Mouse (Mus musculus) brain, embryonic 18.5 days (tissue): ENCODE data around the gene Dync1i2.

Experiments used
- DNase-seq: peaks from one replicate; pipeline ENCODE4 v3.0.0-alpha.2; 2012; ENCODE audit warnings: low read depth, low spot score

Gene Dync1i2

DNA sequence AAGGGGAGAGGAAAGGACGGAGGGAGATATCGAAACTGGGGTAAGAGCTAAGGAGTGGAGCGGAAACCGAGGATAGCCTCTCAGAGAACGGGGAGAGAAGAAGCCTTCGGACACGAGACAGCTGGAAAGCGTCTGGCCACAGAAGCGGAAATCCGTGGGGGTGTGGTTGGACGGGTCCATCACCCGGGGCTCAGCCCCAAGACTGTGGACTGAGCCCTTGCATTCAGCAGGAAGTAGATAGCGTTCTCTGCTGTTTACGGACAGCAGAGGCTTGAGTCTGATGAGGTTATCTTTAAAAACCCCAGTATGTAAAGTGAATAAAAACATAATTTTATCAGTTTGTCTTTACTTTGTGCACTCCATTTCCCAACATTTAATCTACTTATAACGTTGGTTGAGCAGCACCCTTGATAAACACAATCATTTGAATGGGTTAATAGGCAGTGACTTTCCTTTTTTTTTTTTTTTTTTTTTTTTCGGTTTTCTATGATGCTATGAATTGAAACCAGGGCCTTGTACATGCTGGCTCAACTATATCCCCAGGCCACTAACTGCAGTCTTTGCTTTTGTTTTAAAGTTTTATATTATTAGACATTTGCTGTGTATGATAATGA is 7.6 kb upstream of the Dync1i2 start:
- no peak for DNase-seq

GRCm38 (mm10) chr2:71209041-71209755 is 2.3 kb upstream of the Dync1i2 start:
- no peak for DNase-seq

DNA sequence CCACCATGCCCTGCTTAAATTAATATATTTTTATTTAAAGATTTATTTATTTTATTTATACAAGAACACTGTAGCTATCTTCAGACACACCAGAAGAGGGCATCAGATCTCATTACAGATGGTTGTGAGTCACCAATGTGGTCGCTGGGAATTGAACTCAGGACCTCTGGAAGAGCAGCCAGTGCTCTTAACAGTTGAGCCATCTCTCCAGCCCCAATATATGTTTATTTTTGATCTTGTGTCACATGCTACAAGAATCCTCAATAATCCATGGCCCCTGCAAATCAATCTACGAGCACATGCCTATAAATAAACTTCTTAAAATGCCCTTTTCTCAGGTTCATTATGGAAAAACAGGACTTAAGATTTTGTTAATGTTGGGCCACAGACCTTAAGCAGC is 410 bp upstream of the Dync1i2 start:
- no peak for DNase-seq

DNA sequence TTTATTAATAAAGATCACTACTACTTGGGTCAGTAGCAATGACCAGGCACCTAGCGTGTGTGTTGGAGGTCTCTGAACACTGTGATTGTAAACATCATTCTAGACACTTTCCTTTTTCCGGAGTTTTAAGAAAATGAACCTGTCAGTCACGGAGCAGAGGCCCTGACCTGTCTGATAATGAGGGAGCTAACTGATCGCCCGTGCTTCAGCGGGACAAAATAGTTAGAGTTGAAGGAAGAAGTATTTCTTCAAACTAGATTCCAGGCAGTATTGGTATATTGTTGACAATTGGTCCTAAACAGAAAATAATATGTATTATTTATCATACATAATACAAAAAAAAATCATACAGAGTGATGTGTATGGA is 837 bp downstream of the Dync1i2 start:
- no peak for DNase-seq

DNA sequence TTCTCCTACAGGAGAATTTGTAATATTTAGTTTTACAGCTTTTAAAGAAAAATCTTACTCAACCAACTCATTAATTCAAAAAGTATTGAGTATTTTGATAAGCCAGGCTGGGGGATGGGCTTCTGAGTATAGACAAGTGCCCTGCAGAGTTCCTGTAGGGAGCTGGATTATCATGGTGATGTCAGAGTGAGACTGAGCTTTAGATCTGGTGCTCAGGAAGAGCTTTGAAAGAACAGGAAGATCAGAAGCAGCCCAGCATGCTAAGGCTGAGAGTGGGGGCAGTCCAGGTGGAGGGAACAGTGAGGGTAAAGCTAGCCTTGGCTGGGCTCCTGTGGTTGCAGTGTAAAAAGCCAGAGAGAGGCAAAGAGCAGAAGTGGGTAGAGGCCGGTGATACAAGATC is 9.5 kb downstream of the Dync1i2 start:
- DNase-seq: no peak

DNA sequence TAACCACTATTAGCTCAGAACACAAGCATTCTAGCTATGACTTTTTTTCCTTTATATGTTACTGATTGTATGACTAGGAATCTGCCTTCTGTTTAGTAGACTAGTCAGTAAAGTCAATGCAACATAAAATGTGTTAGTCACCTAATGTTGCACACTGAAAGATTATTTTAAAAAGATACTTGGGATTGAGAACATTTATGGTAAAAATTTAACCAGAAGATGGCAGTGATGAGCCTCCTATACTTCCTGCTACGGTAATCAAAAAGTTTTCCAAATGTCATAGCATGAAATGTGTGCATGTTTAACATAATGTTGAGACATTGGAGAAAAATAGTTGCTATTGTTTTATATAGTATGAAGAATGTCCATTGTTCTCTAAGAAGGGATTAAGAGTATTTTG is 15.9 kb downstream of the Dync1i2 start:
- DNase-seq: no peak

- DNase-seq: no peak
Observed at GRCm38 (mm10) chr2:71229603-71230002, 18.1 kb downstream of the Dync1i2 start.

DNA sequence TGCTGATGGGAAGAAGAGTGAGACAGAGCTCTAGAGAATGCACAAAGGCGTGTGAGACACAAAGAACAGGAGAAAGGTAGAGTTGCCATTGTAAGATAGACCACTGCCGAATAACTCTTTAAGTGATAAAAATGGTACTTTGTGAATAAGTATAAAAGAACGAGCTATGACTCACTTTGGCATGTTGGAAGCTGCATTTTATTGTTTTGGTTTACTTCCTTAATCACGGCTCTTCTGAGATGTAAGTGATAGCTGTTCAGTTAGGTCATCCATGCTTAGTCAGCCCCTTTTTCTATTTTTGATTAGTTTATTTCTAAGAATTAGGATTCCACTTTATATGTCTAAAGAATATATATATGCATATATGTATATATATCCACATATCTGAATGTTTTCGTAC is 20.4 kb downstream of the Dync1i2 start:
- no peak for DNase-seq

GRCm38 (mm10) chr2:71232976-71233375 is 21.5 kb downstream of the Dync1i2 start:
- DNase-seq: no peak

DNA sequence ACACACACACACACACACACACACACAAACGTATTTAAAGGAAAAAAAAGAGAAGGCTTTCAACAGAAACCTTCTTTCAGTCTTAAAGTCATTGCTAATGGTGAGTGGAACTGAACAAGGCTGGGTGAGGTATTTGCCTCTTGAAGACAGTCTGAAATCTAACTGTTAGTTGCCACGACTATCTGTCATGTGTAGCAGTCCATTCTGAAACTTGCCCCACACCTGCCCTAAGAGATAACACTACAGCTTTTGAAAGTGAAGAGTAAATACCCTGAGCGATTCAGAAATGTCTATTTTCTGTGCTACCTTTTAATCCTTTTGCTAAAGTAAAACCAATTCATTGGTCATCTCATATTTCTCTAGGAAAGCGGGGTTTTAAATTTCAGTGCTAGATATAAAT is 23.9 kb downstream of the Dync1i2 start:
- no peak for DNase-seq

DNA sequence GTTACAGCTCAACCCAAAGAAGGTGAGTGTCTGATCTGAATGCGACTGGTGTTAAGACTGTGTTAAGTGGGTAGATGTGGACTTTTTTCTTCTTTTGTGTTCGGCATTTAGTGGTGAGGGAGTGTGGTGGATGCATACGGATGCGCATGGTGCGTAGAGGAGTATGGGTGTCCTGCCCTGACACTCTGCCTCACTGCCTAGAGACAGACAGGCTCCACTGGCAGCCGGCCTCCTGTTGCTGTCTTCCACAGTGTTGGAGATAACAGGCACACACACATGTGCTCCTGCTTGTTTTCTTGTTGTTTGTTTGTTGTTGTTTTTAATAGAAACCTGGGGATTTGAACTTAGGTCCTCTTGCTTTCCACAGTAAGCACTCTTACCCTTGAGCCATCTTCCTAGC is 24.5 kb downstream of the Dync1i2 start:
- DNase-seq: no peak

DNA sequence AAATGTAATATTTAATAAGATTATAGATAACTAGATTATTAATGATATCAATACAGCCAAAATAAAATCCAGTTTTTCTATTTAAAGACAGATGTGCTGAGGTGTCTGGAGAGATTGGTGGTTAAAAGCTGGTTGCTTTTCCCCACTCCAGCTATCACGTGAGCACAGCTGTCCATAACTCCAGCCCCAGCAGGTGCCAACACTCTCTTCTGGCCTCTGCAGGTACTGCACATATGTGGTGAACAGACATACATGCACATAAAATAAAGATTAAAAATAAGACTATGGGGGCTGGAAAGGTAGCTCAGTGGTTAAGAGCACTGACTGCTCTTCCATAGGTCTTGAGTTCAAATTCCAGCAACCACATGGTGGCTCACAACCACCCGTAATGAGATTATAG is 30.0 kb downstream of the Dync1i2 start:
- no peak for DNase-seq

GRCm38 (mm10) chr2:71242180-71242579 is 30.7 kb downstream of the Dync1i2 start:
- DNase-seq: no peak

- no peak for DNase-seq
Observed at GRCm38 (mm10) chr2:71243058-71243672, 31.7 kb downstream of the Dync1i2 start.

GRCm38 (mm10) chr2:71244807-71245206 is 33.3 kb downstream of the Dync1i2 start:
- DNase-seq: no peak

GRCm38 (mm10) chr2:71245416-71245815 is 33.9 kb downstream of the Dync1i2 start:
- DNase-seq: peak; percentile 50

DNA sequence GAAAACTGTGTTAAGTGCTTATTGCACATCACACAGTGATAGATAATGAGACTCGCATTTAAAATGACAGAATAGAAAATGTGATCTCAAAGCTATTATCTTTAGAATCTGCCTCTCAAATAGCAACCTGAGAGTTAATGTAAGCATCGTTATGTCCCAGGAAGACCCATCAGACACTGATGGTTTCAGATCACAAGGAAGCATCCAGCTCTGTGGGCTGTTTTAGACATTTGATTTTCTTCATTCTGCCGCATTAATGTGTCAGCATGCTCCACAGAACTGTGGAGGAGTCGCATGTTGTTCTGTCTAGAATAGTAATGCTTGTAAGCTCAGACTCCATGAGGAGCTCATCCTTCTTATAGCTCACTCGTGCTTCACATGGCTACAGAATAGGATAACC is 34.6 kb downstream of the Dync1i2 start:
- no peak for DNase-seq

- DNase-seq: no peak
Observed at GRCm38 (mm10) chr2:71248071-71248470, 36.6 kb downstream of the Dync1i2 start.

- no peak for DNase-seq
Observed at GRCm38 (mm10) chr2:71250841-71251240, 39.3 kb downstream of the Dync1i2 start.

DNA sequence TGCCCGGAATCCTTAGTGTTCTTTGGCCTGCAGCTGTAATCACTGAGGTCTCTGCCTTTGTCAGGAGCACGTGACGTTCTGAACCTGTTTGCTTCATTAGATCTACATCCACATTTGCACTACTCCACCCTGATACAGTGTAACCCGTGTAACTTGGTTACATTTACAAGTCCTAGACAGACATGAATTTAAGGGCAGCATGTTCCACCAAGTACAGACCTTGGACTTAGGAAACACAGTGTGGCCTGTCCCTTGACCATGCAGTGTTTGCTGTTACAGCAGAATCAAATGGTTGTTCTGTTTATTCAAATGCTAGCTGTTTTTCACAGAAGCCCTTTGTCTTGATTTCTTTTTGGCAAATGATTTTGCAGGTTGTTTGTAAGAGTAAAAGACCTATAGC is 43.3 kb downstream of the Dync1i2 start:
- no peak for DNase-seq

DNA sequence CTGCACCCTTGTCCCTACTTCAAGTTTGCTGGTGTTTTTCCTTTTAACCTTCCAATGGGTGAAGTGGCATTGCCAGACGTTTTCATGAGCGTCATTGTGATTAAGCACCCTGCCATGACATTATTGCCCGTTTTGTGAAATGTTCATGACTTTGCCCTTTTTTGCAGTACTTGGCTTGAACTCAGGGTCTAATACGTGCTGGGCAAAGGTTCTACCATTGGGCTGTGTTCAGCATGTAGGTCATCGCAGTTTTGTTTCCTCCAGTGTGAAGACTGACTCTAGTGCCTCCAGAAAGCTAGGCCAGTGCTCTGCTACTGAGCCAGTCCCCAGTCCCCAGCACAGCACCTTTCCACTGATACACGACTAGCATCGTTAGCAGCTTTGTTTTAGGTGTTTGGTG is 45.1 kb downstream of the Dync1i2 start:
- no peak for DNase-seq

- DNase-seq: no peak
Observed at GRCm38 (mm10) chr2:71264585-71264984, 53.1 kb downstream of the Dync1i2 start.

GRCm38 (mm10) chr2:71268691-71269090 is 57.2 kb downstream of the Dync1i2 start:
- DNase-seq: no peak
